Mouse (Mus musculus) left cerebral cortex, postnatal 36 days (tissue): ENCODE measurements at regions not wholly inside any gene's neighbourhood (a gene's known extent, or its start where the extent isn't known, plus 50 kb on each side); places are given as distances from the start of the nearest gene placed in this dataset.

Source experiments
- DNase-seq, 2 experiments: peaks; one replicate each; pipeline ENCODE4 v3.0.0; 2021 to 2022; ENCODE audit warnings: low spot score in 2 of 2, mixed read lengths in 1 of 2
- intact Hi-C: fragments of 180-260 bp; cut with DNase I; formaldehyde crosslinking; loops from one replicate; pipeline ENCODE4 v1.15.1; 2025

GRCm38 (mm10) chr1:41186991-41187390, 381.6 kb downstream of the Tmem182 start:
- intact Hi-C loops: no loop called here
- no peak for DNase-seq

GRCm38 (mm10) chr1:41212876-41213275, 407.5 kb downstream of the Tmem182 start:
- intact Hi-C loops: no loop called here
- no peak for DNase-seq

DNA sequence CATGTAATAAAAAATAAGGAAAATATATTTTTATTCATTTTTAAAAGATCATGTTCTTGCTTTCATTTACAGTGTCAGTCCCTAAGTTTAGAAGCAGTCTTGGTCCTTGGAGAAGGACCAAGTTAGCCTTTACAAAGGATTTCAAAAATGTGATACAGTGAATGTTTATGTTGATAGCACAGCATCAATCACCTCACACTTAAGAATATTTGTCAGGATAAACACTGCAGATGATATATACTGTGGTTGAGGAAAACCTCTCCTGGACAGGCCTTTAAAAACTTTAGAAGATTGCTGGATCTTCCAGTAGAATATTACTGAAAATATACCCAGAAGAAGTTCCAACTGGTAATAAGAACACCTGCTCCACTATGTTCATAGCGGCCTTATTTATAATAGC, 420.4 kb downstream of the Tmem182 start:
- intact Hi-C loops: no loop called here

GRCm38 (mm10) chr1:41235335-41235734, 429.9 kb downstream of the Tmem182 start:
- no peak for DNase-seq
- intact Hi-C loops: no loop called here

More for the DNA sequence above, 420.4 kb downstream of the Tmem182 start:
- DNase-seq: no peak

- intact Hi-C loops: no loop called here
- no peak for DNase-seq
Measured at GRCm38 (mm10) chr1:41243000-41243399, 437.6 kb downstream of the Tmem182 start.

DNA sequence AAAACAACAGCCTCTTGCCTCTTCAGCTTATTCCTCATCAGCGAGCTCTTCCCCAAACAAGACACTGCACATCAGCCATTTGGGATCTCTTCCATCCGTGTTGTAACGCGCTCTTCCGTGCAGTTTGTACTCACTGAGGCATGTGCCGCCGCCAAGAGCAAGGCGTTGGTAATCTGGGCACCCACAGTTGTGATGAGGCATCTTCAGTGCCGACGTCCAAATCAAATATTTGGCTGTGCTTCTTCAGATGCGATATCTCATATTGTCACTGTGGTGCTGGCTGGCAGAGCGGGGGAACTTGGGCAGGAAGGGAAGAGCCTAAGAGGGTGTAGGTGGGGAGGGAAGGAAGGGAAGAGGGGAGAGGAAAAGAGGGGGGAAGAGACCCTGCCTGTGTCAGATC, 439.2 kb downstream of the Tmem182 start:
- intact Hi-C loops: no loop called here
- peak; percentile 12 to 20 for DNase-seq

DNA sequence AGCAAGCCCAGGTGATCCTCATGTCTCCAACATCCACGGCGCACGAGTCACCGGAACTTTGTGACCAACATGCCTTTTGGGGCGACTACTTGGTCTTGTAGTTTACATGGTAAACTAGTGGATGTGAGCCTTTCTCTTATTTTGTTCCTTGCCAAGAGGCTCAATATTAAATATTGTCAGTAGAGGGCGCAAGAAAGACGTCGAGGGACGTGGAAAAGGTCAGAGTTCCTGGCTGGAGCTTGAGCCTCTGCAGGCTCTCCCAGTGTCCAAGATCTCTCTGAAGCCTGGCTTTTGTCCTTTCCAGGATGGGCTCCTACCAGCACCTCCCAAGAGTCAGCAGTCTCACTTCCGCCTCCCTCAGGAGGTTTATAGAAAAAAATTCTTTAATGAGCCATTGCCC, 458.8 kb downstream of the Tmem182 start:
- intact Hi-C loops: no loop called here
- no peak for DNase-seq

GRCm38 (mm10) chr1:41271111-41271730, 465.8 kb downstream of the Tmem182 start:
- peak in 1 of 2 experiments; percentile 10 for DNase-seq

GRCm38 (mm10) chr1:41274573-41275270, 469.3 kb downstream of the Tmem182 start:
- intact Hi-C loops: loop anchor here (10.0 kb wide), 1 partner anchor 1420 kb away; the partner anchor contains the start of gene Pou3f3
- no peak for DNase-seq

More at GRCm38 (mm10) chr1:41271111-41271730, 465.8 kb downstream of the Tmem182 start:
- intact Hi-C loops: loop anchor here (10.0 kb wide), 1 partner anchor 1424 kb away; the partner anchor contains the start of gene Pou3f3

DNA sequence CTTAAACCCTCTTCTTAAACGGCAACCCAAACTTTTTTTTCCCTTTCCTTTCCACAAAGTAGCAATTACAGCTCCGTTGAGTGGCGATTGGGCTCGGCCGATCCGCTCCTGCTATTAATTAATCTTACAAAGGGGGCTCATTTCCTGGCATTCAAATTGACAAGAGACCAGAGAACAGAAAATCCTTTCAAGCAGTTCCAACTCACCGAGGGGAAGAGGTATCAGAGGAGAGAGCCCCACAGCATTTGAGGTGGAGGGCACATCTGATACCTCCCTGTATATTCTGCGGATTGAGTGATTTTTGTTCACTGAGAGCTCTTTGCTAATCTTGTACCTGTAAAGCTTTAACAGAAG, 469.8 kb downstream of the Tmem182 start:
- no peak for DNase-seq
- intact Hi-C loops: loop anchor here (10.0 kb wide), 1 partner anchor 1420 kb away; the partner anchor contains the start of gene Pou3f3

- DNase-seq: no peak
- intact Hi-C loops: loop anchor here (10.0 kb wide), 1 partner anchor 1419 kb away; the partner anchor contains the start of gene Pou3f3
Measured at GRCm38 (mm10) chr1:41275642-41276041, 470.2 kb downstream of the Tmem182 start.

GRCm38 (mm10) chr1:41276303-41276702, 470.9 kb downstream of the Tmem182 start:
- intact Hi-C loops: loop anchor here (10.0 kb wide), 1 partner anchor 1418 kb away; the partner anchor contains the start of gene Pou3f3
- DNase-seq: no peak

DNA sequence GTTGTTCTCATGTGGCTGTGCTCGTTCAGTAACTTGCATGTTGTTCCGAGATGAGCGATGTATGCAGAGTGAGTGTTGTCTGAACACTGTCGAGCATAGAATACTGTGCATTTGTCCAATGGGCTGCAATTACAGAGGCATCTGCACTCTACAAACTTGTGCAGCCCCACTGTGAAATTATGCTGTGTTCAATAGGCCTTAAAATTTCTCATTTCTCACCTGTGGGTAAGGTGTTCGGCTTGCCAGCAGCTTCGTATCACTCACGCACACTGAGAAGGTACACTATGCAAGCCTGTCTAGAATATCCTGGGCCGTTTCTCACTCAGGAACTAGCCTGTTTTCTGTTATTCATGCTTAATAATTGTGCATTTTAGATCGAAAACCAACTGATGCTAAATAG, 479.8 kb downstream of the Tmem182 start:
- no peak for DNase-seq
- intact Hi-C loops: no loop called here

DNA sequence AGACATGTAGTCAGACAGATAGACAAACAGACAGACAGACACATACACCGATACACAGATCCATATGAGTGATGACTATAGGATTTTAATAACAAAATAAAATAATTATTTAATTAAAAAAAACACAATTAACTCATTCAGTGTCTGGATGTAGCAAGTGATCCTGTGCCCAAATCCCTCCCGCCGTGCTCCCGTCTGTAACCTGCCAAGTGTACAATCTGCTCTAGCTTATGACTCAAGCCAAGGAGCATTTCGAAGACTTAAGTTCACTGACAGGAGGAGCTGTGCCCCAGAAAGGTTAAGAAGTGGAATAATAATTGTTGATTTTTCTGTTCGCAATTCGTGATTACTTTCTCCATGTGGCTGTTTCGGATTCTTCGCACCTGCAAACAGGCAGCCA, 480.8 kb downstream of the Tmem182 start:
- no peak for DNase-seq
- intact Hi-C loops: no loop called here

DNA sequence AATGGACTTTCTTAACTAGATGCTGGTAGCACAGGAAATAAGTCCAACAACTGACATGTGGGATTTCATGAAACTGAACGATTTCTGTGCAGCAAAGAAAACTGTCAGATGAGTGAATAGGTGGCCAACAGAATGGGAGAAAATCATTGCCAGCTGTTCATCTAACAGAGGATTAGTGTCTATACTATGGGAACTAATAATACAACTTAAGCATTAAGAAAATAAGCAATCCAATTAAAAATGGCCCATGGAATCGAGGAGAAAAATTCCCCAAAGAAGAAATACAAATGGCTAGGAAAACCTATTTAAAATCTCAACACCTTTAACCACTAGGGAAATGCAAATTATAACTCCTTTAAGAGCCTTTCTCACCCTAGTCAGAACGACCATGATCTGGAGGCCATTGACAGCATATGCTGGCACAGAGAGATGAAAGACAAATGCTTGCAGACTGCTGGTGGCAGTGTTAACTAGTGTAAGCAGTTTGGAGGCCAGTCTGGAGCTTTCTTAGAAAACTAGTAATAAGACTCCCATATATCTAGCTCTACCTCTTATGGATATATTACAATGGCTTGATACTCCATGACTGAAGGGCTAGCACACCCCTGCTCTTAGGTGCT, 521.6 kb downstream of the Tmem182 start:
- intact Hi-C loops: no loop called here
- no peak for DNase-seq

DNA sequence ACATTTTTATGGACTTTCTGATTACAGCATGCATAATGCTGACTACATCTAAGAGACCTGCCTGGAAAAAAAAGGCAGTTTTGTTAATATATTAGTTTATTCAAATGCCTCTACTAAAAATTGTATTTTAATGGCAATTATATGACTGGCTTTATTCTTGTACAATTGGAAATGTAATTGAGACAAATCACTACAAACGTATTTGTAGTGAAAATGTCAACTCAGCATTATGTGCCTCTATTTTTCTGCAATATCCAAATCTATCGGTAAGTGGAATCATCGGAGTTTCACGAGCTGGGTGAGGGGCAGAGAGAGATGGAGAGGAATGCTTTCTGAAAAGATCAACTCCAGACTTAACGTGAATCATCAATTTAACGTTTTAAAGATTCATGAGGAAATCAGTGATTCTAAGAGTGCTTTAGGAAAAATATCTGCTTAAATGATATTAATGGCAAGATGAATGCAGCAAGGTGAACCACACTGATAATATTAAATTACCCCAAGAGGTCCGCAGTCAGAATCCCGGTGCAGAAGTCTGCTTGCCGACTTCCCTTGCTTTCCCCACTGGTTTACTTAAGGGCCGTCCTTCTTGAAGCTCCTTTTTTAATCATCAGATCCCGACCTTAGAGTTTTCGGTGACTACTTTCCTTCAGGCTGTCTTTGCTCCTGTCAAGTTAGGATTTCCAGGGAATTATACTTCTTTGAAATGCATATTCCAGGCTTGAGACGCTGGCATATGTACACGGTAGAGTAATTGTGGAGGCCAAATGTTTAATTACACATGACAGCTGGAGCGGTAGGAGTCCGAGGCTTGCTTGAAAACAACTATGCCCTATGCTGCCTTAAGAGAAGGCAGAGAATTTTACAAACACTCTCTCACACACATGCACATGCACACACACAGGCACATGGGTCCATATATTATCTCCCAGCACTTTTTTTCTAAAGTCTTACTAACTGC, 544.7 kb downstream of the Tmem182 start:
- intact Hi-C loops: no loop called here

DNA sequence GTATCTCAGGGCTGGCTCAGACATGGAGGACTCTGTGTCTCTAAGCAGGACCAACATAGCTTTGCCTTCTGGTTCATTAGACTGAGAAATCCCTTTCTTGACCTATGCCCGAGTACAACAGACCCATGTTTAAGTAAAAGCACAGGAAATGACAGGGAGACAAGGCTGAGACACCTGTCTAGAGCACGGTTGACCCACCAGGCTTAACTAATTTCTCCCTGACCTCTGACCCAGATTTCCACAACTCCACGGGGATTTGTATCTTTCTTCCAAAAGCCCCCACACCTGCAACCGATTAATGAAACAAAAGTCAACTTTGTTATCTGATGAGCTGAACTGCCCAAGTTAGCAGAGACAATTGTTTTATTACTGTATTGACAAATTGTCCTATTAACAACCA, 553.7 kb downstream of the Tmem182 start:
- DNase-seq: no peak
- intact Hi-C loops: no loop called here

More for the DNA sequence above, 544.7 kb downstream of the Tmem182 start:
- DNase-seq: no peak

DNA sequence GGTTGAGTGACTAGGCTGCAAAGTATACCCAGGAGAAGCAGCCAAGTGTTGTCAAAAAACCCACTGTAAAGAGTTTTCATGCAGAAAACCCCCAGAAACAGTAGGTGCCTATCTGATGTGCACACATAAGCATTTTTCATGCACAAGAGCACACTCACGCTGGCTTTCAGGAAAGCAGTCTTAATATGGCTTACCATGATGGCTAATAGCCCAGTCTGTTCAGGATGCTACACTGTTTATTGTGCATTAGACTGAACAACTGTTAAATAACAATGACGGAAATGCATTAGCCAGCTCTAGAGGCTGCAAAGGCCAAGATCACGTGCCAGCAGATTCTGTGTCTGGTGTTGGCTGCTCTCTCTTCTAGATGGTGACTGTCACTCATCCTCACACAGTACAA, 556.1 kb downstream of the Tmem182 start:
- DNase-seq: no peak
- intact Hi-C loops: no loop called here

GRCm38 (mm10) chr1:41380013-41380412, 574.6 kb downstream of the Tmem182 start:
- intact Hi-C loops: no loop called here
- DNase-seq: no peak

DNA sequence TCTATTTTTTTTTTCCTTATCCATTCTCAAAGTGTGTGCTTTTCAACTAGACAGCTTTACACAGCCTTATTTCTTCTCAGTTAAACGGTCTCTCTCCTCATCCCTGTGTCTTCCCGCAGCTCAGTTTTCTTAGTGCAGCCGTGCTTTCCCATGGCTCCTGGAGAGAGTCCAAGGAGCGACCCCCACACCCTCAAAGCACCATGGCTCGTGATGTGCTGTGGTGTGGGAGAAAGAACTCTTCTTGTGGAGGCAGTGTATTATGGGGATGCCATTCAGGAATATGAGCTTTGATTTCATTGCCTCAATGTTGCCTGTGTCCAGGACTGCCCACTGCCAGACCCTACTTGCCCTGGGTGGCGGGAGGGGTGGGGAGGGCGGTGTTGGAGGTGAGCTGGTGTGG, 576.1 kb downstream of the Tmem182 start:
- intact Hi-C loops: no loop called here
- DNase-seq: no peak
